Mouse (Mus musculus) heart, postnatal 0 days (tissue): ENCODE measurements around the gene Il10rb. TPM values are rescaled to one million over a fixed set of nuclear protein-coding genes. Genes with fewer than 3 reads are reported as not detected.
"Not testable (repeated sequence)": the region's sequence is repeated elsewhere in the genome, so short reads cannot be mapped to it uniquely, and the experiment has no call there.

Experiments
- ATAC-seq: fragments of 200-750 bp; cut with Nextera tagmentation; 2 replicates; pipeline ENCODE4 v1.8.0; 2017; ENCODE audit warnings: low read depth, moderate number of reproducible peaks, moderate library complexity; ENCODE audit not compliant: insufficient read depth
- DNase-seq: peaks from one replicate; pipeline ENCODE4 v3.0.0-alpha.2; 2016; ENCODE audit warnings: low spot score
- H3K27ac ChIP-seq: fragments of 300-500 bp; sonication (generic); 2 replicates; pipeline ENCODE4 v1.5.1; 2014; ENCODE audit warnings: low read depth, mild to moderate bottlenecking
- H3K27me3 ChIP-seq: fragments of 300-500 bp; sonication (generic); 2 replicates; pipeline ENCODE4 v1.6.1; 2014; ENCODE audit warnings: low read length, mixed read lengths; ENCODE audit not compliant: control insufficient read depth, insufficient read depth
- H3K36me3 ChIP-seq: fragments of 300-500 bp; sonication (generic); replicated peaks from 2 replicates; pipeline ENCODE4 v1.6.1; 2014; ENCODE audit warnings: low read length, mixed read lengths; ENCODE audit not compliant: control insufficient read depth, insufficient read depth
- H3K4me1 ChIP-seq: fragments of 300-500 bp; sonication (generic); 2 replicates; pipeline ENCODE4 v1.6.1; 2014; ENCODE audit warnings: antibody characterized with exemption; ENCODE audit not compliant: control insufficient read depth, insufficient read depth
- H3K4me2 ChIP-seq: fragments of 300-500 bp; sonication (generic); 2 replicates; pipeline ENCODE4 v1.6.1; 2014; ENCODE audit warnings: low read depth, mild to moderate bottlenecking, low read length, moderate library complexity
- H3K4me3 ChIP-seq: fragments of 300-500 bp; sonication (generic); 2 replicates; pipeline ENCODE4 v1.5.1; 2014; ENCODE audit warnings: low read depth, low read length
- H3K9ac ChIP-seq: fragments of 300-500 bp; sonication (generic); replicated peaks from 2 replicates; pipeline ENCODE4 v1.6.1; 2014; ENCODE audit warnings: low read depth, low read length, mixed read lengths
- H3K9me3 ChIP-seq: fragments of 300-500 bp; sonication (generic); replicated peaks from 2 replicates; pipeline ENCODE4 v1.6.1; 2016; ENCODE audit warnings: low read length; ENCODE audit not compliant: control insufficient read depth
- CTCF ChIP-seq: IDR thresholded peaks from 2 replicates; pipeline ENCODE4 v1.5.1; 2016; ENCODE audit warnings: antibody characterized with exemption, control low read depth, low read depth
- EP300 ChIP-seq: IDR thresholded peaks from 2 replicates; pipeline ENCODE4 v1.6.1; 2016; ENCODE audit warnings: antibody characterized with exemption, low read depth
- WGBS: fragments of 180-500 bp; shearing (Covaris S2); extraction: QIAGEN DNeasy Blood & Tissue Kit; methylation state at CpG from one replicate; pipeline ENCODE4 v1.1.7; 2014; 5-methylcytosine and 5-hydroxymethylcytosine counted together
- polyA plus RNA-seq: library from polyadenylated mRNA; unstranded; fragments of >200 nt; fragmentation: Nextera tagmentation; extraction: Ambion mirVana; gene quantifications from 2 replicates; pipeline ENCODE4 v1.2.1, GENCODE M21; 2015
- total RNA-seq: library from RNA; depleted of rRNA; stranded (reverse); fragments of >200 nt; gene quantifications from 2 replicates; pipeline ENCODE4 v1.2.3, GENCODE M21; 2014; ENCODE audit warnings: low replicate concordance

Il10rb gene
- total and polyA plus RNA-seq, 2 experiments from 2014 or later, result 63.3 to 89.0 TPM

GRCm38 (mm10) chr16:91433329-91433933 is 27.5 kb downstream of the Il10rb start:
- H3K36me3 ChIP-seq, result no peaks in the 10 kb centered on the region
- TF ChIP-seq CTCF, result no peak
- TF ChIP-seq EP300, result no peak

GRCm38 (mm10) chr16:91434119-91434518 is 28.2 kb downstream of the Il10rb start:
- no peak overlapping the region for H3K9ac ChIP-seq
- peaks cover 4% of the 10 kb centered on the region; the same call in 1 of the 2 replicates for H3K9me3 ChIP-seq
- TF ChIP-seq CTCF (no peak), EP300 (no peak)
- no peak overlapping the region for H3K27ac ChIP-seq
- 29% methylated on average over 3 of the region's 3 CpGs for WGBS
- DNase-seq, result no peak
- peaks cover 9% of the 10 kb centered on the region for H3K4me1 ChIP-seq
- ATAC-seq, result no peak
- no peak overlapping the region for H3K4me3 ChIP-seq
- H3K27me3 ChIP-seq, result no peaks in the 10 kb centered on the region
- H3K4me2 ChIP-seq, result no peak overlapping the region
- no peaks in the 10 kb centered on the region for H3K36me3 ChIP-seq

More at GRCm38 (mm10) chr16:91433329-91433933, 27.5 kb downstream of the Il10rb start:
- 42% methylated on average over 8 of the region's 8 CpGs for WGBS
- no peak overlapping the region for H3K4me3 ChIP-seq
- H3K9ac ChIP-seq, result no peak overlapping the region
- H3K4me2 ChIP-seq, result no peak overlapping the region
- DNase-seq (peak; percentile 24), ATAC-seq (peak; percentile 55; the same call in 1 of the 2 replicates)
- peaks cover 9% of the 10 kb centered on the region for H3K4me1 ChIP-seq
- no peaks in the 10 kb centered on the region for H3K27me3 ChIP-seq
- H3K27ac ChIP-seq, result no peak overlapping the region
- peaks cover 8% of the 10 kb centered on the region; the same call in 1 of the 2 replicates for H3K9me3 ChIP-seq

- Histone ChIP-seq H3K27ac (no peak overlapping the region), H3K4me3 (no peak overlapping the region), H3K9ac (no peak overlapping the region), H3K4me1 (peaks cover 19% of the 10 kb centered on the region), H3K9me3 (no peaks in the 10 kb centered on the region), H3K36me3 (no peaks in the 10 kb centered on the region), H3K4me2 (no peak overlapping the region), H3K27me3 (no peaks in the 10 kb centered on the region)
- WGBS, result 82% methylated on average over 3 of the region's 3 CpGs
- no peak for ATAC-seq
- TF ChIP-seq CTCF, result no peak
- no peak for TF ChIP-seq EP300
- no peak for DNase-seq
Observed at GRCm38 (mm10) chr16:91438081-91438480, 32.1 kb downstream of the Il10rb start.

GRCm38 (mm10) chr16:91438599-91438998 is 32.6 kb downstream of the Il10rb start:
- not testable (repeated sequence) for H3K4me3 ChIP-seq, H3K27me3 ChIP-seq, H3K36me3 ChIP-seq, H3K27ac ChIP-seq, DNase-seq, H3K9me3 ChIP-seq, H3K9ac ChIP-seq, H3K4me2 ChIP-seq, ATAC-seq
- H3K4me1 ChIP-seq, result peaks cover 17% of the 10 kb centered on the region
- WGBS, result 76% methylated on average over 1 of the region's 1 CpGs

GRCm38 (mm10) chr16:91441366-91441765 is 35.4 kb downstream of the Il10rb start:
- 14% methylated on average over 7 of the region's 7 CpGs for WGBS
- H3K4me1 ChIP-seq, result peaks cover 15% of the 10 kb centered on the region; the same call in 1 of the 2 replicates
- H3K9me3 ChIP-seq, result no peaks in the 10 kb centered on the region
- peak; percentile 84 for DNase-seq
- H3K36me3 ChIP-seq, result no peaks in the 10 kb centered on the region
- H3K27me3 ChIP-seq, result no peaks in the 10 kb centered on the region
- peak overlapping the region; percentile 49 for H3K27ac ChIP-seq
- no peak overlapping the region for H3K4me3 ChIP-seq
- no peak overlapping the region for H3K9ac ChIP-seq
- ATAC-seq, result peak; percentile 90
- TF ChIP-seq CTCF, result peak; percentile 61
- peak; percentile 58; the same call in 1 of the 2 replicates for TF ChIP-seq EP300
- H3K4me2 ChIP-seq, result no peak overlapping the region
